Mouse (Mus musculus) olfactory bulb, adult 2 months (tissue): ENCODE measurements at regions not wholly inside any gene's neighbourhood (a gene's known extent, or its start where the extent isn't known, plus 50 kb on each side); places are given as distances from the start of the nearest gene placed in this dataset.

Experiments used
- CTCF ChIP-seq: fragments of 200-500 bp; IDR thresholded peaks from 2 replicates; pipeline ENCODE4 v1.5.1; 2012; ENCODE audit warnings: low read depth, mild to moderate bottlenecking, low read length, moderate library complexity; ENCODE audit not compliant: insufficient read depth
- POLR2A ChIP-seq: fragments of 200-500 bp; IDR thresholded peaks from 2 replicates; pipeline ENCODE4 v1.6.1; 2012; ENCODE audit warnings: mild to moderate bottlenecking, low read depth, low read length, moderate library complexity; ENCODE audit not compliant: insufficient read depth

- TF ChIP-seq CTCF: no peak
- TF ChIP-seq POLR2A: no peak
These were observed 489.2 kb upstream of the Arid1b start for GRCm38 (mm10) chr17:4504951-4505350.
